Mouse (Mus musculus) limb, embryonic 15.5 days (tissue): ENCODE measurements at regions not wholly inside any gene's neighbourhood (a gene's known extent, or its start where the extent isn't known, plus 50 kb on each side); places are given as distances from the start of the nearest gene placed in this dataset.

Experiments used
- ATAC-seq: fragments of 200-750 bp; cut with Nextera tagmentation; 2 replicates; pipeline ENCODE4 v1.8.0; 2017; ENCODE audit warnings: low read depth, moderate TSS enrichment; ENCODE audit not compliant: insufficient number of reproducible peaks, low FRiP score, low TSS enrichment
- H3K27ac ChIP-seq: fragments of 300-500 bp; sonication (generic); 2 replicates; pipeline ENCODE4 v1.5.1; 2015; ENCODE audit warnings: moderate library complexity, mild to moderate bottlenecking, inconsistent platforms
- H3K27me3 ChIP-seq: fragments of 300-500 bp; sonication (generic); 2 replicates; pipeline ENCODE4 v1.6.1; 2015; ENCODE audit warnings: inconsistent platforms
- H3K36me3 ChIP-seq: fragments of 300-500 bp; sonication (generic); 2 replicates; pipeline ENCODE4 v1.6.1; 2015; ENCODE audit warnings: inconsistent platforms
- H3K4me1 ChIP-seq: fragments of 300-500 bp; sonication (generic); 2 replicates; pipeline ENCODE4 v1.6.1; 2015; ENCODE audit warnings: inconsistent platforms
- H3K4me2 ChIP-seq: fragments of 300-500 bp; sonication (generic); 2 replicates; pipeline ENCODE4 v1.6.1; 2015; ENCODE audit warnings: mild to moderate bottlenecking, inconsistent platforms
- H3K4me3 ChIP-seq: fragments of 300-500 bp; sonication (generic); 2 replicates; pipeline ENCODE4 v1.5.1; 2015; ENCODE audit warnings: mild to moderate bottlenecking, inconsistent platforms
- H3K9ac ChIP-seq: fragments of 300-500 bp; sonication (generic); 2 replicates; pipeline ENCODE4 v1.6.1; 2015; ENCODE audit warnings: inconsistent platforms
- H3K9me3 ChIP-seq: fragments of 300-500 bp; sonication (generic); 2 replicates; pipeline ENCODE4 v1.6.1; 2016; ENCODE audit warnings: inconsistent platforms
- WGBS: fragments of 180-500 bp; shearing (Covaris S2); methylation state at CpG from one replicate; pipeline ENCODE4 v1.1.7; 2015; 5-methylcytosine and 5-hydroxymethylcytosine counted together

GRCm38 (mm10) chr12:39952854-39953253 is 85.0 kb downstream of the Arl4a start:
- no peaks in the 10 kb centered on the region for H3K9me3 ChIP-seq
- no peak for ATAC-seq
- no peak overlapping the region for H3K4me3 ChIP-seq
- no peak overlapping the region for H3K27ac ChIP-seq
- H3K36me3 ChIP-seq, result no peaks in the 10 kb centered on the region
- peaks cover under 1% of the 10 kb centered on the region; the same call in 1 of the 2 replicates for H3K4me1 ChIP-seq
- 76% methylated on average over 4 of the region's 4 CpGs for WGBS
- H3K27me3 ChIP-seq, result no peaks in the 10 kb centered on the region
- no peak overlapping the region for H3K9ac ChIP-seq
- H3K4me2 ChIP-seq, result no peak overlapping the region

- H3K27me3 ChIP-seq, result no peaks in the 10 kb centered on the region
- peak; percentile 73 for ATAC-seq
- H3K4me2 ChIP-seq, result no peak overlapping the region
- no peak overlapping the region for H3K4me3 ChIP-seq
- no peak overlapping the region for H3K9ac ChIP-seq
- H3K36me3 ChIP-seq, result no peaks in the 10 kb centered on the region
- 57% methylated on average over 6 of the region's 6 CpGs for WGBS
- H3K4me1 ChIP-seq, result no peaks in the 10 kb centered on the region; the same call in 1 of the 2 replicates
- H3K9me3 ChIP-seq, result no peaks in the 10 kb centered on the region
- peak overlapping the region; percentile 73 for H3K27ac ChIP-seq
Observed at GRCm38 (mm10) chr12:39951911-39952310, 85.9 kb downstream of the Arl4a start.

GRCm38 (mm10) chr12:39950270-39950801 is 87.5 kb downstream of the Arl4a start:
- 70% methylated on average over 7 of the region's 7 CpGs for WGBS
- H3K4me3 ChIP-seq, result no peak overlapping the region
- H3K36me3 ChIP-seq, result no peaks in the 10 kb centered on the region
- H3K27ac ChIP-seq, result no peak overlapping the region
- no peaks in the 10 kb centered on the region for H3K9me3 ChIP-seq
- H3K4me2 ChIP-seq, result no peak overlapping the region
- no peaks in the 10 kb centered on the region for H3K27me3 ChIP-seq
- H3K9ac ChIP-seq, result no peak overlapping the region
- no peaks in the 10 kb centered on the region for H3K4me1 ChIP-seq
- no peak for ATAC-seq

- Histone ChIP-seq H3K4me3 (no peak overlapping the region), H3K27ac (peak overlapping the region; percentile 54), H3K4me1 (no peaks in the 10 kb centered on the region), H3K9me3 (no peaks in the 10 kb centered on the region), H3K9ac (no peak overlapping the region), H3K36me3 (no peaks in the 10 kb centered on the region), H3K4me2 (no peak overlapping the region), H3K27me3 (no peaks in the 10 kb centered on the region)
- peak; percentile 61 for ATAC-seq
- WGBS, result 57% methylated on average over 5 of the region's 5 CpGs
Observed at GRCm38 (mm10) chr12:39942910-39943309, 94.9 kb downstream of the Arl4a start.

- ATAC-seq, result no peak
- H3K36me3 ChIP-seq, result no peaks in the 10 kb centered on the region
- 88% methylated on average over 1 of the region's 1 CpGs for WGBS
- no peak overlapping the region for H3K9ac ChIP-seq
- no peaks in the 10 kb centered on the region for H3K9me3 ChIP-seq
- no peaks in the 10 kb centered on the region for H3K27me3 ChIP-seq
- H3K4me3 ChIP-seq, result no peak overlapping the region
- no peaks in the 10 kb centered on the region for H3K4me1 ChIP-seq
- H3K27ac ChIP-seq, result no peak overlapping the region
- no peak overlapping the region for H3K4me2 ChIP-seq
Observed at GRCm38 (mm10) chr12:39941162-39941561, 96.7 kb downstream of the Arl4a start.

GRCm38 (mm10) chr12:39939017-39939416 is 98.8 kb downstream of the Arl4a start:
- no peak for ATAC-seq

GRCm38 (mm10) chr12:39938211-39938610 is 99.6 kb downstream of the Arl4a start:
- no peaks in the 10 kb centered on the region for H3K9me3 ChIP-seq
- H3K4me3 ChIP-seq, result no peak overlapping the region
- WGBS, result 97% methylated on average over 2 of the region's 2 CpGs
- no peak for ATAC-seq
- H3K36me3 ChIP-seq, result no peaks in the 10 kb centered on the region
- no peak overlapping the region for H3K4me2 ChIP-seq
- no peak overlapping the region for H3K9ac ChIP-seq
- H3K4me1 ChIP-seq, result no peaks in the 10 kb centered on the region
- H3K27ac ChIP-seq, result no peak overlapping the region
- H3K27me3 ChIP-seq, result no peaks in the 10 kb centered on the region

More at GRCm38 (mm10) chr12:39939017-39939416, 98.8 kb downstream of the Arl4a start:
- no peak overlapping the region for H3K4me3 ChIP-seq
- no peak overlapping the region for H3K27ac ChIP-seq
- no peak overlapping the region for H3K9ac ChIP-seq
- no peak overlapping the region for H3K4me2 ChIP-seq
- no peaks in the 10 kb centered on the region for H3K4me1 ChIP-seq
- H3K36me3 ChIP-seq, result no peaks in the 10 kb centered on the region
- H3K9me3 ChIP-seq, result no peaks in the 10 kb centered on the region
- H3K27me3 ChIP-seq, result no peaks in the 10 kb centered on the region

GRCm38 (mm10) chr12:39936331-39936730 is 101.5 kb downstream of the Arl4a start:
- no peak for ATAC-seq
- Histone ChIP-seq H3K4me3 (no peak overlapping the region), H3K9me3 (no peaks in the 10 kb centered on the region), H3K27me3 (no peaks in the 10 kb centered on the region), H3K4me2 (no peak overlapping the region), H3K36me3 (no peaks in the 10 kb centered on the region), H3K9ac (no peak overlapping the region), H3K4me1 (no peaks in the 10 kb centered on the region), H3K27ac (no peak overlapping the region)
- 73% methylated on average over 11 of the region's 11 CpGs for WGBS

GRCm38 (mm10) chr12:39935775-39936174 is 102.0 kb downstream of the Arl4a start:
- WGBS, result 76% methylated on average over 12 of the region's 12 CpGs
- Histone ChIP-seq H3K4me1 (no peaks in the 10 kb centered on the region), H3K36me3 (no peaks in the 10 kb centered on the region), H3K27me3 (no peaks in the 10 kb centered on the region), H3K9me3 (no peaks in the 10 kb centered on the region), H3K9ac (no peak overlapping the region), H3K4me2 (no peak overlapping the region), H3K27ac (no peak overlapping the region), H3K4me3 (no peak overlapping the region)
- no peak for ATAC-seq

GRCm38 (mm10) chr12:39934877-39935276 is 102.9 kb downstream of the Arl4a start:
- H3K4me1 ChIP-seq, result no peaks in the 10 kb centered on the region
- H3K36me3 ChIP-seq, result no peaks in the 10 kb centered on the region
- no peak for ATAC-seq
- no peaks in the 10 kb centered on the region for H3K9me3 ChIP-seq
- H3K27me3 ChIP-seq, result no peaks in the 10 kb centered on the region
- no peak overlapping the region for H3K4me2 ChIP-seq
- 87% methylated on average over 4 of the region's 4 CpGs for WGBS
- H3K27ac ChIP-seq, result no peak overlapping the region
- no peak overlapping the region for H3K4me3 ChIP-seq
- H3K9ac ChIP-seq, result no peak overlapping the region

- H3K4me2 ChIP-seq, result no peak overlapping the region
- no peaks in the 10 kb centered on the region for H3K4me1 ChIP-seq
- ATAC-seq, result no peak
- no peaks in the 10 kb centered on the region for H3K9me3 ChIP-seq
- H3K9ac ChIP-seq, result no peak overlapping the region
- H3K36me3 ChIP-seq, result no peaks in the 10 kb centered on the region
- WGBS, result 65% methylated on average over 1 of the region's 1 CpGs
- H3K27me3 ChIP-seq, result no peaks in the 10 kb centered on the region
- H3K27ac ChIP-seq, result no peak overlapping the region
- H3K4me3 ChIP-seq, result no peak overlapping the region
Observed at GRCm38 (mm10) chr12:39931251-39931650, 106.6 kb downstream of the Arl4a start.

- H3K4me1 ChIP-seq, result no peaks in the 10 kb centered on the region
- H3K36me3 ChIP-seq, result no peaks in the 10 kb centered on the region
- H3K4me3 ChIP-seq, result no peak overlapping the region
- no peak for ATAC-seq
- H3K9me3 ChIP-seq, result no peaks in the 10 kb centered on the region
- H3K9ac ChIP-seq, result no peak overlapping the region
- no peak overlapping the region for H3K4me2 ChIP-seq
- H3K27ac ChIP-seq, result no peak overlapping the region
- H3K27me3 ChIP-seq, result no peaks in the 10 kb centered on the region
Observed at GRCm38 (mm10) chr12:39927902-39928301, 109.9 kb downstream of the Arl4a start.

- WGBS, result 79% methylated on average over 8 of the region's 8 CpGs
- no peak overlapping the region for H3K4me2 ChIP-seq
- no peaks in the 10 kb centered on the region for H3K36me3 ChIP-seq
Observed at GRCm38 (mm10) chr12:39927014-39927413, 110.8 kb downstream of the Arl4a start.

More at GRCm38 (mm10) chr12:39927014-39927413, 110.8 kb downstream of the Arl4a start:
- Histone ChIP-seq H3K27ac (no peak overlapping the region), H3K4me1 (no peaks in the 10 kb centered on the region), H3K9me3 (no peaks in the 10 kb centered on the region), H3K27me3 (no peaks in the 10 kb centered on the region), H3K9ac (no peak overlapping the region), H3K4me3 (no peak overlapping the region)
- no peak for ATAC-seq
